Comparison of ENCODE assay signal across 8 mouse cellular contexts in the genomic region with DNA sequence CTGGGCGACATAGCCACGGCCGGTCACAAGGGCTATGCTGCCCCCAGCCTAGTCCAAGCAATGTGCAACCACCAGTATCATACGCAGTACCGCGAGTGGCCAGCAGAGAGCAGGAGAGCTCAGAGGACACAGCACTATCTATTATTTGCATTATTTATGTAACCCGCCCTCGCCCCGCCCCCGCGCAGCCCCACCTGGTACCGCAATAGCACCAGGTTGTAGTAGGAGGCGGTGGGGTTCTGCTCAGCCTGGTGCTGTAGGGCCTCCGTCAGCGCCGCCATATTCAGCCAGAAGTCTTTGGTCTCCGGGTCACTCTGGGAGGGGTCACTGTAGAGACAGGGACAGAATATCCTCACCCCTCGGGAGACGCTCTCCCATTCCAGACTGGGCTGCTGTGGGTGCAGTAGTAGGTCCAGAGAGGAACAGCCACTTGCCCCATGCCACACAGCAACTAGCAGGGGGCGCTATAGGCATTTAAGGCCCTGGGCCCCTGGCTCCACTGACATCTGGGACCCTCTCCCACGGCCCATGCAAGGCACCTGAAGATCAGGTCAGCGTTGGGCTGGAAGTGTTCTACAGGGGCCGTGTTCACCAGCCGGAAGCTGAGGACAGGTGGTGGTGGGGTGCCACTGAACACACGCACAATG. TPM values are rescaled to one million over a fixed set of nuclear protein-coding genes. Genes with fewer than 3 reads are reported as not detected.
DNase-seq lines count a peak whose midpoint lies in the region; ATAC-seq lines count a peak whose summit lies in the region.

No protein-coding gene starts in this region.

- H3K4me2 ChIP-seq in hindbrain, embryonic 14.5 days (replicated peaks), result peak overlapping the region; percentile 44

- H3K36me3 ChIP-seq in hindbrain, embryonic 14.5 days (replicated peaks; ENCODE audit: control insufficient read depth, insufficient read depth), result peaks cover 39% of the 10 kb centered on the region

- 0 out of 2 replicates have a peak, but pooled peaks cover 9% of the 10 kb centered on the region for H3K4me1 ChIP-seq in hindbrain, embryonic 14.5 days (replicated peaks; ENCODE audit: control insufficient read depth, insufficient read depth, low read length)

- 20% methylated on average over 25 of the region's 25 CpGs for WGBS in hindbrain, embryonic 14.5 days

- DNase-seq in MN1 (ENCODE audit: low spot score), result peak; percentile 82
- DNase-seq in cerebellum, adult 8-10 months, result peak; percentile 97
- DNase-seq in hindbrain, embryonic 14.5 days (ENCODE audit: low spot score), result peak; percentile 86
- DNase-seq in layer of hippocampus, postnatal 25 days (ENCODE audit: extremely low spot score in 1 of 2, low spot score in 1 of 2), result peak; percentile 91 to 98
- peak; percentile 89 for DNase-seq in lung, postnatal 14 days
- peak; percentile 90 for DNase-seq in retina, postnatal 1 day
- peak; percentile 50 for DNase-seq in urinary bladder, postnatal 10 days (ENCODE audit: low spot score)

- H3K27me3 ChIP-seq in hindbrain, embryonic 14.5 days (ENCODE audit: control insufficient read depth, insufficient read depth, low read length), result peaks cover 12% of the 10 kb centered on the region; the same call in 1 of the 2 replicates

- peak; percentile 27 for ATAC-seq in frontal cortex, adult (ENCODE audit: low TSS enrichment)
- peak; percentile 79 for ATAC-seq in hindbrain, embryonic 14.5 days (ENCODE audit: low FRiP score)

- no peak overlapping the region for H3K4me3 ChIP-seq in hindbrain, embryonic 14.5 days (replicated peaks; ENCODE audit: low read length)

- H3K9ac ChIP-seq in hindbrain, embryonic 14.5 days, result no peak overlapping the region

- H3K27ac ChIP-seq in hindbrain, embryonic 14.5 days, result no peak overlapping the region

- no peaks in the 10 kb centered on the region for H3K9me3 ChIP-seq in hindbrain, embryonic 14.5 days (ENCODE audit: control insufficient read depth, low read length)

RNA-seq across cellular contexts. Expression of gene B3gnt3, which starts 8.3 kb away (rescaled TPM):
- 0.21 and 0.41 TPM in 2 replicates for polyA plus RNA-seq in hindbrain, embryonic 14.5 days (2014; fragmentation: Nextera tagmentation; extraction: Ambion mirVana)
- total RNA-seq in layer of hippocampus, postnatal 25 days (2021), result under 1 TPM; 0.42 to 0.47 TPM

RNA-seq across cellular contexts. Expression of gene Fcho1, which starts 15.6 kb away (rescaled TPM):
- 57.3 and 61.0 TPM in 2 replicates for polyA plus RNA-seq in hindbrain, embryonic 14.5 days (2014; fragmentation: Nextera tagmentation; extraction: Ambion mirVana)
- 100 to 1,000 TPM in 1 of 2 experiments, 10 to 100 TPM in 1; 88.0 to 106 TPM for total RNA-seq in layer of hippocampus, postnatal 25 days (2021)

RNA-seq across cellular contexts. Expression of gene Insl3, which starts 20.9 kb away (rescaled TPM):
- polyA plus RNA-seq in hindbrain, embryonic 14.5 days (2014; fragmentation: Nextera tagmentation; extraction: Ambion mirVana), result 1.4 and 1.5 TPM in 2 replicates
- 1 to 10 TPM in 1 of 2 experiments, under 1 TPM in 1; 0.98 to 3.3 TPM for total RNA-seq in layer of hippocampus, postnatal 25 days (2021)

RNA-seq across cellular contexts. Expression of gene Jak3, which starts 33.8 kb away (rescaled TPM):
- polyA plus RNA-seq in hindbrain, embryonic 14.5 days (2014; fragmentation: Nextera tagmentation; extraction: Ambion mirVana), result 5.4 TPM in 2 replicates
- 1 to 10 TPM; 4.9 to 5.6 TPM for total RNA-seq in layer of hippocampus, postnatal 25 days (2021)

RNA-seq across cellular contexts. Expression of gene Unc13a, which starts 38.4 kb away (rescaled TPM):
- 16.6 and 16.7 TPM in 2 replicates for polyA plus RNA-seq in hindbrain, embryonic 14.5 days (2014; fragmentation: Nextera tagmentation; extraction: Ambion mirVana)
- 100 to 1,000 TPM; 235 to 291 TPM for total RNA-seq in layer of hippocampus, postnatal 25 days (2021)
